Mouse (Mus musculus) 3134 (cell line): Measurements from ENCODE around the gene Cdk6.

Experiments
- DNase-seq: peaks from one replicate; pipeline ENCODE4 v3.0.0-alpha.2; 2011; ENCODE audit warnings: low spot score; ENCODE audit not compliant: insufficient read length; ENCODE audit errors: extremely low read depth

Gene Cdk6

GRCm38 (mm10) chr5:3541871-3542270 lies 200.6 kb downstream of the Cdk6 start:
- no peak for DNase-seq

GRCm38 (mm10) chr5:3543629-3544479 lies 202.6 kb downstream of the Cdk6 start, which contains the start of gene Fam133b:
Gene Fam133b (plus strand): TSS chr5:3543833.
- peak; percentile 92 for DNase-seq

DNA sequence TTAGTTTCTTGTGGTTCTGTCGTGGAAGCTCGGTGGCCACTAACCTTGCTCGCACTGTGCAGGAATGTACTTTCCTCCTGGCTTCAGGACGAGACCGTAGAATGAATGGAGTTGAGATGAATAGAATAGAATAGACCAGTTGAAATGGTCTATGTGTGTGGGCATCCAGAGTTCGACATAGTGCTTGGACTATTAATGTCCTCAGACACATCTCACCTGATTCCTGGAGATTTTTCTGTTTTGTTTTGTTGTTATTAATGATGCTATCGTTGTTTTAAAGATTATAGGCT lies 203.1 kb downstream of the Cdk6 start:
- DNase-seq = no peak

DNA sequence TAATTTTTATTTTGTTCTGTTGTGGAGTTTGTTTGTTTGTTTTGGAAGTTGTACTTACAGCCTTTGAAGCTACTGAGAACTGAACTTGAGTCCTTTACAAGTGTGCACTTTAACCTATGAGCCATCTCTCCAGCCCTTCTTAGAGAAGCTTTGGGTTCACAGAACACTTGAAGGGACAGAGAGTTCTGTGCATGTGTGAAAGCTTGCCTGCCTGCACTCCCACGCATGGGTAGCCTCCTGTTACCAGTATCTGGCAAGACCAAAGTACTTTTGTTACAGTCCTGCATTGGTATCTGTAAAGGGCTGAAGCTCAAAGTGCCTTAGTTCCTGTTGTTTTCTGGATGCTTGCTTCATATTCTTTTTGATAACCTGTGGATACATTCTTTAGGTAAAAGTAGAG lies 204.9 kb downstream of the Cdk6 start:
- DNase-seq = no peak

- DNase-seq = no peak
These were observed 210.2 kb downstream of the Cdk6 start for GRCm38 (mm10) chr5:3551481-3551880.

DNA sequence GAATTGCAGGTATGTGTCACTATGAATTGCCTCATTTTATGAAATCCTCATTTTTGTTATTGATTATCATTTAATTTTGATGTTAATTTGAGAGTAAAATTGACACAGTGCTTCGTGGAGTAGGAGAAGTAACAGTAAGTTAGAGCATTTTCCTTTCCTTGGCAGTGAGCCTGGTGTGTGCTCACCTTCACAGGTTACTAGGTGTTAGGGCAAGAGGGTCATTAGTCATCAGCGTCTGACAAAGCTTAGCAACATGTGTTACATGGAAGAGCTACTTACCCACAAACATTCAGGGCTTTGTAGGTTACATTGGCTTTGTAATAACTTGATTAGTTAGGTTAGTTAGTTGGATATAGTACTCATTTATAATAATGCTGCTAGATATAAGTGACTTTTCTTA lies 212.9 kb downstream of the Cdk6 start:
- no peak for DNase-seq

DNA sequence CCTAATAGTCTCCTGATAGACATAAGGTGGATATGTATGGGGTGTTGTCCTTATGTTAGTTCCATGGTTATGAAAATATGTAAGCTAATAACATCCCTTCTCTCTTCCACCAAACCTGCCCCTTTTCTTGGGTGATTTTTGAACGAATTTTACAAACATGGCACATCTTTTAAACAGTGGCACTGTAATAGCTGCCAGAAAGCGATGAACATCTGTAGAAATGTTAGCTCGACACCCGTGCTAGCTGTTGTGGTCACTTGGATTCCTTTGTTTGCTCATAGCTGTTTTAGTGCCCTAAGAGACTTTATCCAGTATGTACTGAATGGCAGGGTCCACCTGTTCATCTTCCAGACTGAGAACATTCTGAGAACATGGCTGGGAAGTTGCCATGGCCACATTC lies 230.0 kb downstream of the Cdk6 start, which contains the start of gene 1700109H08Rik:
TSS of gene 1700109H08Rik (plus strand) at position 301 of the 400 bp plus-strand sequence.
- no peak for DNase-seq

DNA sequence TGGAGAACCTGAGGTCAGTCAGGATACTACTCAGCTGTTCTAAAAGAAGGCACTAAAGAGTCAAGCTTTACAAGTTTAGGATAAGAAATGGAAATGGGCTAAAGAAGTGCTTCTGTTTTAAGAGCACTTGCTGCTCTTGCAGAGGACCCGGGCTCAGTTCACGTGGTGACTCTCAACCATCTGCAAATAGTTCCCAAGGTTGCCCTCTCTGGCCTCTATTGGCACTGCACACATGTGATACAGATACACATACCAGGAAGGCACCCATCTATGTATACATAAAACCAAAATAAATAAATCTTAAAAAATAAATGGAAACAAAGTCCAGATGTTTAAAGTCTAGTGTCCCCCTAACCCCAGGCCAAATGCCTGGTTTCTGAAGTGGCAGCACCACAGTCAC lies 233.5 kb downstream of the Cdk6 start:
- DNase-seq = no peak

GRCm38 (mm10) chr5:3577939-3578338 lies 236.7 kb downstream of the Cdk6 start:
- no peak for DNase-seq

DNA sequence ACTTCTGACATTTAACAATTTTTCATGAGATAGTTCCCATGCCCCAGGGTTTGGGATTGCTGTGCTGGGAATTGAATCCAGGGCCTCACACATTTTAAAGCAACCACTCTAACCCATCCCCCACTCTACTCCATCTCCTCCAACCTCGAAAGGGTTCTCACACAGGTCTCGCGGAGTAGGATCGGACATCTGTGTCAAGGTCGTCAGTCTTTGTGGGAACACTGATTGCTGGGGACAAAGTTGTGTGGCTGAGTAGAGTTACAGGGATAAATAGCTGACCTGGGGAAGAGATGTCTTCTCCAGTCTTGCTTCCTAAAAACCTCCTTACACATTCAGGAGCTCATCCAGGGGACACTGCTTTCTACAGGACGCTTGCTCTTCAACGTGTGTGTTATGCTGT lies 237.8 kb downstream of the Cdk6 start:
- DNase-seq = no peak
